Mouse (Mus musculus) left cerebral cortex, postnatal 14 days (tissue): Measurements from ENCODE around the gene 5730507C01Rik. TPM values are rescaled to one million over a fixed set of nuclear protein-coding genes. Genes with fewer than 3 reads are reported as not detected.
"Not testable (repeated sequence)": the region's sequence is repeated elsewhere in the genome, so short reads cannot be mapped to it uniquely, and the experiment has no call there.

ENCODE experiments used
- DNase-seq, 2 experiments: peaks; one replicate each; pipeline ENCODE4 v3.0.0; 2021 to 2022; ENCODE audit warnings: low spot score in 2 of 2, mixed read lengths in 1 of 2
- intact Hi-C: fragments of 180-260 bp; cut with DNase I; formaldehyde crosslinking; loops from one replicate; pipeline ENCODE4 v1.15.1; 2025
- long read RNA-seq, 2 experiments: library from polyadenylated mRNA; stranded (forward); transcript quantifications; one replicate each; pipeline ENCODE4 v2.0.0; 2021
- total RNA-seq, 2 experiments: library from RNA; stranded (reverse); gene quantifications; 2 replicates each; pipeline ENCODE4 v1.2.3; 2021

Gene 5730507C01Rik
- under 1 TPM; 0.42 to 0.66 TPM for total RNA-seq
- long read RNA-seq, experiment 1 = 0 reads
- long read RNA-seq, experiment 2 = 0 reads

GRCm38 (mm10) chr12:18514171-18514570 lies at the start of gene 5730507C01Rik:
Gene 5730507C01Rik, plus strand, starts transcription at chr12:18514510.
- intact Hi-C loops = no loop called here
- peak; percentile 6 to 12 for DNase-seq

GRCm38 (mm10) chr12:18514616-18515015 lies 306 bp downstream of the 5730507C01Rik start:
- DNase-seq, intact Hi-C loops: not testable (repeated sequence)

GRCm38 (mm10) chr12:18515077-18515476 lies 767 bp downstream of the 5730507C01Rik start:
- intact Hi-C loops, DNase-seq: not testable (repeated sequence)
